Mouse (Mus musculus): ENCODE data around the gene Mepce. TPM values are rescaled to one million over a fixed set of nuclear protein-coding genes. Genes with fewer than 3 reads are reported as not detected.
A peak's percentile ranks its signal among the peaks of the same experiment; 100 is the strongest.

Gene Mepce
- polyA plus RNA-seq, 1 experiment = 41.7 TPM

GRCm38 (mm10) chr5:137830238-137830637 lies 42.8 kb upstream of the Mepce start:
- no peak overlapping the region for H3K27ac ChIP-seq (ENCODE audit: insufficient read depth, low read depth, low read length)
- H3K27me3 ChIP-seq (ENCODE audit: control insufficient read depth, insufficient read depth, low read length) = no peaks in the 10 kb centered on the region
- TF ChIP-seq CTCF (IDR thresholded peaks at IDR 0.05; ENCODE audit: extremely low read depth, insufficient read length, insufficient replicate concordance, low read depth, low read length) (no peak), POLR2A (IDR thresholded peaks at IDR 0.05; ENCODE audit: low read depth, low read length) (no peak)
- no peak overlapping the region for H3K4me3 ChIP-seq (ENCODE audit: low read depth, low read length)
- no peaks in the 10 kb centered on the region for H3K4me1 ChIP-seq (ENCODE audit: control insufficient read depth, insufficient read depth, insufficient read length, low read length)
- 75% methylated on average over 7 of the region's 7 CpGs for WGBS
- H3K36me3 ChIP-seq (ENCODE audit: control insufficient read depth, insufficient read depth, low read length) = no peaks in the 10 kb centered on the region

GRCm38 (mm10) chr5:137828694-137829093 lies 41.2 kb upstream of the Mepce start:
- no peak overlapping the region for H3K4me3 ChIP-seq (ENCODE audit: low read depth, low read length)
- H3K36me3 ChIP-seq (ENCODE audit: control insufficient read depth, insufficient read depth, low read length) = no peaks in the 10 kb centered on the region
- no peaks in the 10 kb centered on the region for H3K27me3 ChIP-seq (ENCODE audit: control insufficient read depth, insufficient read depth, low read length)
- TF ChIP-seq CTCF (IDR thresholded peaks at IDR 0.05; ENCODE audit: extremely low read depth, insufficient read length, insufficient replicate concordance, low read depth, low read length) (no peak), POLR2A (IDR thresholded peaks at IDR 0.05; ENCODE audit: low read depth, low read length) (no peak)
- no peaks in the 10 kb centered on the region for H3K4me1 ChIP-seq (ENCODE audit: control insufficient read depth, insufficient read depth, insufficient read length, low read length)
- WGBS = 75% methylated on average over 6 of the region's 6 CpGs
- no peak overlapping the region; the same call in 1 of the 2 replicates for H3K27ac ChIP-seq (ENCODE audit: insufficient read depth, low read depth, low read length)

GRCm38 (mm10) chr5:137826421-137826820 lies 39.0 kb upstream of the Mepce start:
- no peaks in the 10 kb centered on the region for H3K4me1 ChIP-seq (ENCODE audit: control insufficient read depth, insufficient read depth, insufficient read length, low read length)
- H3K27ac ChIP-seq (ENCODE audit: insufficient read depth, low read depth, low read length) = no peak overlapping the region
- 46% methylated on average over 7 of the region's 7 CpGs for WGBS
- no peaks in the 10 kb centered on the region for H3K36me3 ChIP-seq (ENCODE audit: control insufficient read depth, insufficient read depth, low read length)
- H3K4me3 ChIP-seq (ENCODE audit: low read depth, low read length) = no peak overlapping the region
- no peaks in the 10 kb centered on the region for H3K27me3 ChIP-seq (ENCODE audit: control insufficient read depth, insufficient read depth, low read length)
- no peak for TF ChIP-seq POLR2A (IDR thresholded peaks at IDR 0.05; ENCODE audit: low read depth, low read length)
- TF ChIP-seq CTCF (IDR thresholded peaks at IDR 0.05; ENCODE audit: extremely low read depth, insufficient read length, insufficient replicate concordance, low read depth, low read length) = no peak

GRCm38 (mm10) chr5:137825971-137826370 lies 38.5 kb upstream of the Mepce start:
- Histone ChIP-seq H3K36me3 (ENCODE audit: control insufficient read depth, insufficient read depth, low read length) (no peaks in the 10 kb centered on the region), H3K4me1 (ENCODE audit: control insufficient read depth, insufficient read depth, insufficient read length, low read length) (no peaks in the 10 kb centered on the region), H3K4me3 (ENCODE audit: low read depth, low read length) (no peak overlapping the region), H3K27me3 (ENCODE audit: control insufficient read depth, insufficient read depth, low read length) (no peaks in the 10 kb centered on the region), H3K27ac (ENCODE audit: insufficient read depth, low read depth, low read length) (no peak overlapping the region)
- WGBS = 52% methylated on average over 2 of the region's 2 CpGs
- no peak for TF ChIP-seq CTCF (IDR thresholded peaks at IDR 0.05; ENCODE audit: extremely low read depth, insufficient read length, insufficient replicate concordance, low read depth, low read length)
- no peak for TF ChIP-seq POLR2A (IDR thresholded peaks at IDR 0.05; ENCODE audit: low read depth, low read length)

GRCm38 (mm10) chr5:137825030-137825429 lies 37.6 kb upstream of the Mepce start:
- Histone ChIP-seq H3K4me3 (ENCODE audit: low read depth, low read length) (no peak overlapping the region), H3K27me3 (ENCODE audit: control insufficient read depth, insufficient read depth, low read length) (no peaks in the 10 kb centered on the region), H3K4me1 (ENCODE audit: control insufficient read depth, insufficient read depth, insufficient read length, low read length) (no peaks in the 10 kb centered on the region), H3K27ac (ENCODE audit: insufficient read depth, low read depth, low read length) (no peak overlapping the region), H3K36me3 (ENCODE audit: control insufficient read depth, insufficient read depth, low read length) (no peaks in the 10 kb centered on the region)
- TF ChIP-seq CTCF (IDR thresholded peaks at IDR 0.05; ENCODE audit: extremely low read depth, insufficient read length, insufficient replicate concordance, low read depth, low read length) (no peak), POLR2A (IDR thresholded peaks at IDR 0.05; ENCODE audit: low read depth, low read length) (no peak)
- WGBS = 79% methylated on average over 3 of the region's 3 CpGs

GRCm38 (mm10) chr5:137823455-137824045 lies 36.1 kb upstream of the Mepce start:
- H3K27me3 ChIP-seq (ENCODE audit: control insufficient read depth, insufficient read depth, low read length) = no peaks in the 10 kb centered on the region
- TF ChIP-seq CTCF (IDR thresholded peaks at IDR 0.05; ENCODE audit: extremely low read depth, insufficient read length, insufficient replicate concordance, low read depth, low read length) = no peak
- no peak for TF ChIP-seq POLR2A (IDR thresholded peaks at IDR 0.05; ENCODE audit: low read depth, low read length)
- H3K36me3 ChIP-seq (ENCODE audit: control insufficient read depth, insufficient read depth, low read length) = no peaks in the 10 kb centered on the region
- WGBS = 86% methylated on average over 6 of the region's 6 CpGs
- H3K27ac ChIP-seq (ENCODE audit: insufficient read depth, low read depth, low read length) = peak overlapping the region; percentile 11; the same call in 1 of the 2 replicates
- no peaks in the 10 kb centered on the region for H3K4me1 ChIP-seq (ENCODE audit: control insufficient read depth, insufficient read depth, insufficient read length, low read length)
- H3K4me3 ChIP-seq (ENCODE audit: low read depth, low read length) = no peak overlapping the region

- H3K27me3 ChIP-seq (ENCODE audit: control insufficient read depth, insufficient read depth, low read length) = no peaks in the 10 kb centered on the region
- TF ChIP-seq POLR2A (IDR thresholded peaks at IDR 0.05; ENCODE audit: low read depth, low read length) = no peak
- TF ChIP-seq CTCF (IDR thresholded peaks at IDR 0.05; ENCODE audit: extremely low read depth, insufficient read length, insufficient replicate concordance, low read depth, low read length) = no peak
- H3K36me3 ChIP-seq (ENCODE audit: control insufficient read depth, insufficient read depth, low read length) = no peaks in the 10 kb centered on the region
- H3K27ac ChIP-seq (ENCODE audit: insufficient read depth, low read depth, low read length) = no peak overlapping the region
- WGBS = 89% methylated on average over 1 of the region's 1 CpGs
- no peak overlapping the region for H3K4me3 ChIP-seq (ENCODE audit: low read depth, low read length)
- H3K4me1 ChIP-seq (ENCODE audit: control insufficient read depth, insufficient read depth, insufficient read length, low read length) = no peaks in the 10 kb centered on the region
These were observed 35.1 kb upstream of the Mepce start for GRCm38 (mm10) chr5:137822602-137823001.

All from small intestine, adult 2 months (tissue).